Mouse (Mus musculus) skeletal muscle tissue, adult 2 months (tissue): ENCODE measurements around the gene Cfap65.
A peak's percentile ranks its signal among the peaks of the same experiment; 100 is the strongest.

Source experiments
- DNase-seq: peaks from one replicate; pipeline ENCODE4 v3.0.0-alpha.2; 2012; ENCODE audit warnings: low read depth, low spot score

Gene Cfap65

GRCm38 (mm10) chr1:74936221-74936830 lies 927 bp upstream of the Cfap65 start:
- DNase-seq = no peak

- DNase-seq = no peak
Measured at GRCm38 (mm10) chr1:74927621-74928296, 7.6 kb downstream of the Cfap65 start.

GRCm38 (mm10) chr1:74926721-74927120 lies 8.7 kb downstream of the Cfap65 start:
- DNase-seq = no peak

GRCm38 (mm10) chr1:74924464-74924863 lies 10.9 kb downstream of the Cfap65 start:
- no peak for DNase-seq

GRCm38 (mm10) chr1:74915706-74916105 lies 19.7 kb downstream of the Cfap65 start:
- DNase-seq = no peak

- DNase-seq = no peak
Measured at GRCm38 (mm10) chr1:74902191-74902590, 33.2 kb downstream of the Cfap65 start.

- peak; percentile 7 for DNase-seq
Measured at GRCm38 (mm10) chr1:74901686-74902085, 33.7 kb downstream of the Cfap65 start.

- DNase-seq = no peak
Measured at GRCm38 (mm10) chr1:74900341-74901285, 34.8 kb downstream of the Cfap65 start.

GRCm38 (mm10) chr1:74898656-74899431 lies 36.6 kb downstream of the Cfap65 start:
- no peak for DNase-seq

GRCm38 (mm10) chr1:74897976-74898375 lies 37.4 kb downstream of the Cfap65 start:
- no peak for DNase-seq

GRCm38 (mm10) chr1:74894966-74895365 lies 40.4 kb downstream of the Cfap65 start:
- DNase-seq = no peak

GRCm38 (mm10) chr1:74893134-74893855 lies 42.1 kb downstream of the Cfap65 start, which contains the start of gene Cryba2:
TSS of gene Cryba2 (minus strand) at chr1:74893143.
- no peak for DNase-seq

- DNase-seq = no peak
Measured at GRCm38 (mm10) chr1:74892351-74893133, 42.9 kb downstream of the Cfap65 start.

GRCm38 (mm10) chr1:74891513-74891912 lies 43.9 kb downstream of the Cfap65 start:
- no peak for DNase-seq

GRCm38 (mm10) chr1:74885369-74886042 lies 49.9 kb downstream of the Cfap65 start, which contains the start of gene Fev:
TSS of gene Fev (minus strand) at chr1:74885419.
- no peak for DNase-seq

- DNase-seq = no peak
Measured at GRCm38 (mm10) chr1:74884196-74885141, 50.9 kb downstream of the Cfap65 start.

- DNase-seq = no peak
Measured at GRCm38 (mm10) chr1:74883441-74883840, 52.0 kb downstream of the Cfap65 start.

- no peak for DNase-seq
Measured at GRCm38 (mm10) chr1:74882828-74883227, 52.6 kb downstream of the Cfap65 start.
